Mouse (Mus musculus): ENCODE measurements at regions not wholly inside any gene's neighbourhood (a gene's known extent, or its start where the extent isn't known, plus 50 kb on each side); places are given as distances from the start of the nearest gene placed in this dataset.

DNA sequence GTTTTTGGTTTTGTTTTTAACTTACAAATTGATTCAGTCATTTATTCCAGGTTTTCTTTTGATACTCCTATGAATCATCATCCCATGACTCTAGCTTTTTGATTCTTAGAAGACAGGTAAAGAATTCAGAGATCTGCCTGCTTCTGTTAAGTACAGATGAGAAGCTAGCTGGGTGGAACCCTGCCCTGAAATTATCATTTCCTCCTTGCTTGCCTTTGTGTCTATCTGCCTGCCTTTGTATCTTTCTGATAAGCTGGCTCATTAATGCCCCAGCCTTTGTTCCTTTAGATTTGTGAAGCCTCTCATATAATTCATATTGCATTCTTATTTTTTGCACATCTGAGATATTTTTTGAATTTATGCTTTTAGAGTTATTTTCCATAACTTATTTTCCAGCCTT, 167.6 kb upstream of the Gm49339 start:
- Histone ChIP-seq H3K9me3 (no peaks in the 10 kb centered on the region), H3K9ac (replicated peaks) (no peak overlapping the region), H3K36me3 (no peaks in the 10 kb centered on the region), H3K4me1 (no peaks in the 10 kb centered on the region), H3K4me3 (no peak overlapping the region), H3K4me2 (replicated peaks) (no peak overlapping the region), H3K27me3 (no peaks in the 10 kb centered on the region), H3K27ac (replicated peaks) (no peak overlapping the region)
- ATAC-seq (ENCODE audit: low FRiP score, low read depth): no peak

DNA sequence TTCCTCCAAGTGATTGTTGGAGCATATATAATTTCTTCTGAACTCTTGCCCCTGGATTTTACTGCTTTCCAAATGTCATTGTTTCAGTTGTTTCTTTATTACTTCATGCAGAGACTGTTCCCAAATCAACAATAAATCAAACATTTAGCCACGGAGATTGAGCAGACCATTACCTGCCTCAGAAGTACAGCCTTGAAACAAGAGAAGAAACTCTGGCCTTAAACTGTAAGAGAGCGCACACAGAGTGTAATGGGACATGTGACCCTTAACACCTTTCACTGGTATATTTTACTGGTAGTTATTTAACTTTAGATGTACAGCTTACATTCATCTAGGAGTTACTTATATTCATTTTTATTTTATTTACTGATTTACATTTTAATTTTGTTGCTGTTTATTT, 160.2 kb upstream of the Gm49339 start:
- Histone ChIP-seq H3K27ac (replicated peaks) (no peak overlapping the region), H3K4me1 (no peaks in the 10 kb centered on the region), H3K4me3 (no peak overlapping the region), H3K36me3 (no peaks in the 10 kb centered on the region), H3K9me3 (no peaks in the 10 kb centered on the region), H3K4me2 (replicated peaks) (no peak overlapping the region), H3K9ac (replicated peaks) (no peak overlapping the region), H3K27me3 (no peaks in the 10 kb centered on the region)
- no peak for ATAC-seq (ENCODE audit: low FRiP score, low read depth)
- 75% methylated on average over 2 of the region's 2 CpGs for WGBS

DNA sequence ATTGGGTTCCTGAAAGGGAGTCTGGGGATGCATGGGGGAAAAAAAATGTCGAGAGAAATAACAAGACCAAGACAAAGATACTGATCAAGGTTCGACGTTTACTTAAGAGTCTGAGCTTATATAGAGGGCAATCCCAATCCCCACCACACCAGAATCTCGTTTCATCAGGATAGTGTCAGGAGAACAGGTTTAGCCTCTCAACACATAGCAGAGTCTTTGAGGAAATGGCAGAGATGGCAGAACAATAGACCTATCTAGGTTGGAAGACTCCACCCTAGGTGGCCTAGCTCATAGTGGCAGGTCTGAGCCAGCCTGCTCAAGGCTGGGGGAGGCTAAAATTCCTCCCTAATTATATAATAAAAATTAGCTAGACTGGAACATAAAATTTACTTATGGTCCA, 151.6 kb upstream of the Gm49339 start:
- no peak overlapping the region for H3K4me2 ChIP-seq (replicated peaks)
- H3K27me3 ChIP-seq: no peaks in the 10 kb centered on the region
- H3K9ac ChIP-seq (replicated peaks): no peak overlapping the region
- H3K4me1 ChIP-seq: no peaks in the 10 kb centered on the region
- no peak overlapping the region for H3K4me3 ChIP-seq
- H3K36me3 ChIP-seq: no peaks in the 10 kb centered on the region
- 76% methylated on average over 4 of the region's 4 CpGs for WGBS
- no peak for ATAC-seq (ENCODE audit: low FRiP score, low read depth)
- no peak overlapping the region for H3K27ac ChIP-seq (replicated peaks)
- no peaks in the 10 kb centered on the region for H3K9me3 ChIP-seq

DNA sequence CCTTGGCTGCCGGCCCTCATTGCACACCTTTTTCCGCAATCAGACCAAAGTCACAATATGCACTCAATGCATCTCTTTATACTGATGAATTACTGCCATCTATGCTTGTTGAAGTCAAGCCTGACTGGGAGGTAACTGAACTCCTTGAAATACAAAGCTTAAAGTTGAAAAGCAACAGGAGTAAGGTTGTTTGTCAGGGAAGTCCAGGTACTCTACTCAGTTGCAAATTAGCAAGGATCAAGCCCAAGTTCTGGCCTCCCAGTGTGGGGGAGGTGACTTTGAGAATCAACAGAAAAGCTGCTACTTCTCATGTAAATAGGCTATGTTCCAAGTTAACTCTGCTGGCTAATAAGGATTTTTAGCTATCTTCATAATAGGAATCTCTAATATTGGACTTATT, 151.0 kb upstream of the Gm49339 start:
- Histone ChIP-seq H3K27ac (replicated peaks) (no peak overlapping the region), H3K4me1 (no peaks in the 10 kb centered on the region), H3K4me2 (replicated peaks) (no peak overlapping the region), H3K9me3 (no peaks in the 10 kb centered on the region), H3K4me3 (no peak overlapping the region), H3K27me3 (no peaks in the 10 kb centered on the region), H3K36me3 (no peaks in the 10 kb centered on the region), H3K9ac (replicated peaks) (no peak overlapping the region)
- 96% methylated on average over 2 of the region's 2 CpGs for WGBS
- ATAC-seq (ENCODE audit: low FRiP score, low read depth): no peak
